Mouse (Mus musculus): ENCODE data around the gene Sgms1. TPM values are rescaled to one million over a fixed set of nuclear protein-coding genes. Genes with fewer than 3 reads are reported as not detected.

The Sgms1 gene
- polyA plus RNA-seq, 1 experiment = 5.3 TPM

GRCm38 (mm10) chr19:32189961-32190360, 199.6 kb downstream of the Sgms1 start:
- Histone ChIP-seq H3K4me3 (ENCODE audit: insufficient read depth, poor library complexity, severe bottlenecking) (no peak overlapping the region), H3K27me3 (ENCODE audit: control insufficient read depth, insufficient read depth, insufficient read length) (no peaks in the 10 kb centered on the region), H3ac (ENCODE audit: control insufficient read depth, insufficient read length, low read depth) (no peak overlapping the region)

GRCm38 (mm10) chr19:32189036-32189436, 200.5 kb downstream of the Sgms1 start:
- TF ChIP-seq MYOG (IDR thresholded peaks at IDR 0.05; ENCODE audit: control insufficient read depth, extremely low read depth, insufficient read length) = no peak
- no peak for TF ChIP-seq MAX (IDR thresholded peaks at IDR 0.05)
- TF ChIP-seq CTCF (IDR thresholded peaks at IDR 0.05; ENCODE audit: control insufficient read depth, insufficient read depth, insufficient read length) = no peak
- TF ChIP-seq FOSL1 (IDR thresholded peaks at IDR 0.05; ENCODE audit: insufficient read depth, low read length, poor library complexity, severe bottlenecking) = no peak
- no peak for TF ChIP-seq CEBPB (IDR thresholded peaks at IDR 0.05; ENCODE audit: low read depth)
- no peak for TF ChIP-seq USF1 (IDR thresholded peaks at IDR 0.05; ENCODE audit: low read depth)
- no peak for TF ChIP-seq MYOD1 (IDR thresholded peaks at IDR 0.05; ENCODE audit: control insufficient read depth, insufficient read length, low read depth)
- H3K36me3 ChIP-seq (ENCODE audit: control insufficient read depth, insufficient read depth) = peaks cover 10% of the 10 kb centered on the region

More at GRCm38 (mm10) chr19:32189961-32190360, 199.6 kb downstream of the Sgms1 start:
- TF ChIP-seq MYOG (IDR thresholded peaks at IDR 0.05; ENCODE audit: control insufficient read depth, extremely low read depth, insufficient read length) (no peak), MAX (IDR thresholded peaks at IDR 0.05) (no peak), FOSL1 (IDR thresholded peaks at IDR 0.05; ENCODE audit: insufficient read depth, low read length, poor library complexity, severe bottlenecking) (no peak), USF1 (IDR thresholded peaks at IDR 0.05; ENCODE audit: low read depth) (no peak), CTCF (IDR thresholded peaks at IDR 0.05; ENCODE audit: control insufficient read depth, insufficient read depth, insufficient read length) (no peak), CEBPB (IDR thresholded peaks at IDR 0.05; ENCODE audit: low read depth) (no peak), MYOD1 (IDR thresholded peaks at IDR 0.05; ENCODE audit: control insufficient read depth, insufficient read length, low read depth) (no peak)
- Histone ChIP-seq H3K36me3 (ENCODE audit: control insufficient read depth, insufficient read depth) (peaks cover 10% of the 10 kb centered on the region), H3K79me3 (ENCODE audit: low read depth) (peaks cover 31% of the 10 kb centered on the region), H3K79me2 (ENCODE audit: control insufficient read depth, insufficient read depth) (peaks cover 87% of the 10 kb centered on the region)

GRCm38 (mm10) chr19:32186594-32187092, 202.9 kb downstream of the Sgms1 start:
- Histone ChIP-seq H3K79me3 (ENCODE audit: low read depth) (peaks cover 39% of the 10 kb centered on the region), H3K79me2 (ENCODE audit: control insufficient read depth, insufficient read depth) (peaks cover 82% of the 10 kb centered on the region), H3K36me3 (ENCODE audit: control insufficient read depth, insufficient read depth) (peaks cover 3% of the 10 kb centered on the region), H3K4me3 (ENCODE audit: insufficient read depth, poor library complexity, severe bottlenecking) (no peak overlapping the region), H3ac (ENCODE audit: control insufficient read depth, insufficient read length, low read depth) (no peak overlapping the region), H3K27me3 (ENCODE audit: control insufficient read depth, insufficient read depth, insufficient read length) (no peaks in the 10 kb centered on the region)
- no peak for TF ChIP-seq CTCF (IDR thresholded peaks at IDR 0.05; ENCODE audit: control insufficient read depth, insufficient read depth, insufficient read length)
- TF ChIP-seq FOSL1 (IDR thresholded peaks at IDR 0.05; ENCODE audit: insufficient read depth, low read length, poor library complexity, severe bottlenecking) = no peak
- no peak for TF ChIP-seq USF1 (IDR thresholded peaks at IDR 0.05; ENCODE audit: low read depth)
- no peak for TF ChIP-seq CEBPB (IDR thresholded peaks at IDR 0.05; ENCODE audit: low read depth)
- TF ChIP-seq MYOG (IDR thresholded peaks at IDR 0.05; ENCODE audit: control insufficient read depth, extremely low read depth, insufficient read length) = no peak
- TF ChIP-seq MAX (IDR thresholded peaks at IDR 0.05) = no peak
- no peak for TF ChIP-seq MYOD1 (IDR thresholded peaks at IDR 0.05; ENCODE audit: control insufficient read depth, insufficient read length, low read depth)

More at GRCm38 (mm10) chr19:32189036-32189436, 200.5 kb downstream of the Sgms1 start:
- Histone ChIP-seq H3ac (ENCODE audit: control insufficient read depth, insufficient read length, low read depth) (no peak overlapping the region), H3K27me3 (ENCODE audit: control insufficient read depth, insufficient read depth, insufficient read length) (no peaks in the 10 kb centered on the region), H3K79me2 (ENCODE audit: control insufficient read depth, insufficient read depth) (peaks cover 87% of the 10 kb centered on the region), H3K79me3 (ENCODE audit: low read depth) (peaks cover 36% of the 10 kb centered on the region), H3K4me3 (ENCODE audit: insufficient read depth, poor library complexity, severe bottlenecking) (no peak overlapping the region)

GRCm38 (mm10) chr19:32183005-32183404, 206.5 kb downstream of the Sgms1 start:
- H3K79me3 ChIP-seq (ENCODE audit: low read depth) = peaks cover 33% of the 10 kb centered on the region

DNA sequence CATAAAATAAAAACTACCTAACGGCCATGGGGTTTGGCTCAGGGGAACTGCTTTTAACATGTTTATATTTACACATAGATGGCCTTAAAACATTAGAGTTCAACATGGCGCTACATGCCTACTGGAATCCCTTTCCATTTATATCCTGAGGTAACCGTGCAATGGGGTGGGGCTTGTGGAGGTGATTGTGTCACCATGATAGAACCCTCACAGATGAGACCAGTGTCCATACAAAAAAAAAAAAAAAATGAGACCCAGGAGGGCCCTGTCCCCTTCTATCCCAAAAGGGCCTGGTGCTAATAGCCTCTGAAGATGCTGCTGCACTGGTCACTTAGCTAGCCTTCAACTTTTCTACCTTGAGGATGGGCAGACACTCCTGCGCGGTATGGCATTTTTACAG, 207.0 kb downstream of the Sgms1 start:
- H3K36me3 ChIP-seq (ENCODE audit: control insufficient read depth, insufficient read depth) = peaks cover 5% of the 10 kb centered on the region
- TF ChIP-seq FOSL1 (IDR thresholded peaks at IDR 0.05; ENCODE audit: insufficient read depth, low read length, poor library complexity, severe bottlenecking) = no peak
- TF ChIP-seq MYOD1 (IDR thresholded peaks at IDR 0.05; ENCODE audit: control insufficient read depth, insufficient read length, low read depth) = no peak
- no peak for TF ChIP-seq CTCF (IDR thresholded peaks at IDR 0.05; ENCODE audit: control insufficient read depth, insufficient read depth, insufficient read length)
- no peak for TF ChIP-seq MAX (IDR thresholded peaks at IDR 0.05)
- no peak for TF ChIP-seq CEBPB (IDR thresholded peaks at IDR 0.05; ENCODE audit: low read depth)
- no peak for TF ChIP-seq MYOG (IDR thresholded peaks at IDR 0.05; ENCODE audit: control insufficient read depth, extremely low read depth, insufficient read length)
- TF ChIP-seq USF1 (IDR thresholded peaks at IDR 0.05; ENCODE audit: low read depth) = no peak
- H3K79me2 ChIP-seq (ENCODE audit: control insufficient read depth, insufficient read depth) = peaks cover 92% of the 10 kb centered on the region
- H3K27me3 ChIP-seq (ENCODE audit: control insufficient read depth, insufficient read depth, insufficient read length) = no peaks in the 10 kb centered on the region
- no peak overlapping the region for H3ac ChIP-seq (ENCODE audit: control insufficient read depth, insufficient read length, low read depth)
- H3K79me3 ChIP-seq (ENCODE audit: low read depth) = peaks cover 33% of the 10 kb centered on the region
- no peak overlapping the region for H3K4me3 ChIP-seq (ENCODE audit: insufficient read depth, poor library complexity, severe bottlenecking)

More at GRCm38 (mm10) chr19:32183005-32183404, 206.5 kb downstream of the Sgms1 start:
- H3K4me3 ChIP-seq (ENCODE audit: insufficient read depth, poor library complexity, severe bottlenecking) = no peak overlapping the region
- no peak overlapping the region for H3ac ChIP-seq (ENCODE audit: control insufficient read depth, insufficient read length, low read depth)
- peaks cover 1% of the 10 kb centered on the region for H3K36me3 ChIP-seq (ENCODE audit: control insufficient read depth, insufficient read depth)
- peaks cover 90% of the 10 kb centered on the region for H3K79me2 ChIP-seq (ENCODE audit: control insufficient read depth, insufficient read depth)
- H3K27me3 ChIP-seq (ENCODE audit: control insufficient read depth, insufficient read depth, insufficient read length) = no peaks in the 10 kb centered on the region
- TF ChIP-seq CTCF (IDR thresholded peaks at IDR 0.05; ENCODE audit: control insufficient read depth, insufficient read depth, insufficient read length) (no peak), USF1 (IDR thresholded peaks at IDR 0.05; ENCODE audit: low read depth) (no peak), MYOG (IDR thresholded peaks at IDR 0.05; ENCODE audit: control insufficient read depth, extremely low read depth, insufficient read length) (no peak), FOSL1 (IDR thresholded peaks at IDR 0.05; ENCODE audit: insufficient read depth, low read length, poor library complexity, severe bottlenecking) (no peak), MYOD1 (IDR thresholded peaks at IDR 0.05; ENCODE audit: control insufficient read depth, insufficient read length, low read depth) (no peak), CEBPB (IDR thresholded peaks at IDR 0.05; ENCODE audit: low read depth) (no peak), MAX (IDR thresholded peaks at IDR 0.05) (no peak)

All from C2C12 (cell line).